Mouse (Mus musculus) liver, embryonic 15.5 days (tissue): ENCODE data around the gene Gm10644. TPM values are rescaled to one million over a fixed set of nuclear protein-coding genes. Genes with fewer than 3 reads are reported as not detected.

ENCODE experiments used
- ATAC-seq: fragments of 200-750 bp; cut with Nextera tagmentation; 2 replicates; pipeline ENCODE4 v1.8.0; 2017; ENCODE audit warnings: moderate number of reproducible peaks, mild to moderate bottlenecking, moderate library complexity; ENCODE audit not compliant: insufficient read depth
- H3K27ac ChIP-seq: fragments of 300-500 bp; sonication (generic); replicated peaks from 2 replicates; pipeline ENCODE4 v1.5.1; 2015; ENCODE audit warnings: mild to moderate bottlenecking, inconsistent platforms
- H3K27me3 ChIP-seq: fragments of 300-500 bp; sonication (generic); 2 replicates; pipeline ENCODE4 v1.6.1; 2015; ENCODE audit warnings: mild to moderate bottlenecking, inconsistent platforms
- H3K36me3 ChIP-seq: fragments of 300-500 bp; sonication (generic); replicated peaks from 2 replicates; pipeline ENCODE4 v1.6.1; 2015; ENCODE audit warnings: moderate library complexity, mild to moderate bottlenecking, inconsistent platforms
- H3K4me1 ChIP-seq: fragments of 300-500 bp; sonication (generic); replicated peaks from 2 replicates; pipeline ENCODE4 v1.6.1; 2015; ENCODE audit warnings: inconsistent platforms
- H3K4me2 ChIP-seq: fragments of 300-500 bp; sonication (generic); 2 replicates; pipeline ENCODE4 v1.6.1; 2015; ENCODE audit warnings: moderate library complexity, mild to moderate bottlenecking, inconsistent platforms
- H3K4me3 ChIP-seq: fragments of 300-500 bp; sonication (generic); replicated peaks from 2 replicates; pipeline ENCODE4 v1.5.1; 2015; ENCODE audit warnings: mild to moderate bottlenecking, inconsistent platforms
- H3K9ac ChIP-seq: fragments of 300-500 bp; sonication (generic); 2 replicates; pipeline ENCODE4 v1.6.1; 2015; ENCODE audit warnings: moderate library complexity, mild to moderate bottlenecking, inconsistent platforms
- H3K9me3 ChIP-seq: fragments of 300-500 bp; sonication (generic); replicated peaks from 2 replicates; pipeline ENCODE4 v1.6.1; 2016; ENCODE audit warnings: inconsistent platforms
- WGBS: fragments of 180-500 bp; shearing (Covaris S2); methylation state at CpG from one replicate; pipeline ENCODE4 v1.1.7; 2015; ENCODE audit warnings: mixed read lengths; ENCODE audit not compliant: insufficient replicate concordance; 5-methylcytosine and 5-hydroxymethylcytosine counted together
- polyA plus RNA-seq: library from polyadenylated mRNA; unstranded; fragments of >200 nt; fragmentation: Nextera tagmentation; extraction: Ambion mirVana; gene quantifications from 2 replicates; pipeline ENCODE4 v1.2.1, GENCODE M21; 2015

Gm10644 gene
- 0.39 and 0.47 TPM in 2 replicates for polyA plus RNA-seq

GRCm38 (mm10) chr8:83955106-83955957, at the start of gene Gm10644, which contains the start of gene Asf1b:
Gm10644 (minus strand) TSS chr8:83955205.
Asf1b (plus strand) TSS chr8:83955507.
- Histone ChIP-seq H3K27me3 (no peaks in the 10 kb centered on the region), H3K4me2 (peak within 1 kb of the TSS; percentile 86), H3K9ac (peak within 1 kb of the TSS; percentile 85), H3K4me1 (peaks cover 31% of the 10 kb centered on the region), H3K9me3 (no peaks in the 10 kb centered on the region), H3K27ac (peak within 1 kb of the TSS; percentile 82), H3K4me3 (peak within 1 kb of the TSS; percentile 85), H3K36me3 (peaks cover 22% of the 10 kb centered on the region)
- under 1% methylated on average over 75 of the region's 75 CpGs for WGBS
- ATAC-seq, result peak; percentile 98

- peaks cover 4% of the 10 kb centered on the region for H3K27me3 ChIP-seq
- H3K4me3 ChIP-seq, result peak overlapping the region; percentile 66
- peak overlapping the region; percentile 63 for H3K9ac ChIP-seq
- peak; percentile 82 for ATAC-seq
- peaks cover 49% of the 10 kb centered on the region for H3K4me1 ChIP-seq
- H3K27ac ChIP-seq, result peak overlapping the region; percentile 78
- WGBS, result under 1% methylated on average over 30 of the region's 30 CpGs
- H3K4me2 ChIP-seq, result peak overlapping the region; percentile 96
- peaks cover 34% of the 10 kb centered on the region for H3K36me3 ChIP-seq
- H3K9me3 ChIP-seq, result no peaks in the 10 kb centered on the region
Observed at GRCm38 (mm10) chr8:84004533-84005201, 49.7 kb upstream of the Gm10644 start.

GRCm38 (mm10) chr8:84003612-84004246, 48.7 kb upstream of the Gm10644 start:
- Histone ChIP-seq H3K4me3 (peak overlapping the region; percentile 66; the same call in 1 of the 2 replicates), H3K4me1 (peaks cover 58% of the 10 kb centered on the region)

GRCm38 (mm10) chr8:84002957-84003611, 48.1 kb upstream of the Gm10644 start:
- no peak overlapping the region for H3K27ac ChIP-seq
- H3K4me3 ChIP-seq, result no peak overlapping the region
- peaks cover 64% of the 10 kb centered on the region for H3K4me1 ChIP-seq
- ATAC-seq, result peak; percentile 8; the same call in 1 of the 2 replicates
- H3K9me3 ChIP-seq, result no peaks in the 10 kb centered on the region
- H3K9ac ChIP-seq, result no peak overlapping the region
- 63% methylated on average over 12 of the region's 12 CpGs for WGBS
- 0 out of 2 replicates have a peak overlapping the region, but pooled peaks have one; percentile 11 for H3K4me2 ChIP-seq
- H3K36me3 ChIP-seq, result peaks cover 42% of the 10 kb centered on the region
- no peaks in the 10 kb centered on the region for H3K27me3 ChIP-seq

More at GRCm38 (mm10) chr8:84003612-84004246, 48.7 kb upstream of the Gm10644 start:
- Histone ChIP-seq H3K27ac (peak overlapping the region; percentile 78), H3K36me3 (peaks cover 42% of the 10 kb centered on the region), H3K4me2 (peak overlapping the region; percentile 96), H3K27me3 (no peaks in the 10 kb centered on the region), H3K9me3 (no peaks in the 10 kb centered on the region), H3K9ac (peak overlapping the region; percentile 63; the same call in 1 of the 2 replicates)
- no peak for ATAC-seq
- 69% methylated on average over 6 of the region's 6 CpGs for WGBS

GRCm38 (mm10) chr8:84001281-84002000, 46.4 kb upstream of the Gm10644 start, which contains the start of gene 1700067K01Rik:
1700067K01Rik (plus strand) TSS chr8:84001502.
- H3K4me1 ChIP-seq, result peaks cover 67% of the 10 kb centered on the region
- no peak within 1 kb of the TSS for H3K4me2 ChIP-seq
- no peak within 1 kb of the TSS for H3K9ac ChIP-seq

GRCm38 (mm10) chr8:83999825-84000224, 44.8 kb upstream of the Gm10644 start:
- 89% methylated on average over 2 of the region's 2 CpGs for WGBS
- no peaks in the 10 kb centered on the region for H3K27me3 ChIP-seq
- no peak overlapping the region for H3K27ac ChIP-seq
- no peaks in the 10 kb centered on the region for H3K9me3 ChIP-seq
- H3K9ac ChIP-seq, result peak overlapping the region; percentile 12; the same call in 1 of the 2 replicates
- peak overlapping the region; percentile 83 for H3K4me3 ChIP-seq
- peaks cover 71% of the 10 kb centered on the region for H3K4me1 ChIP-seq
- ATAC-seq, result no peak
- peaks cover 45% of the 10 kb centered on the region for H3K36me3 ChIP-seq
- peak overlapping the region; percentile 99 for H3K4me2 ChIP-seq

More at GRCm38 (mm10) chr8:84001281-84002000, 46.4 kb upstream of the Gm10644 start, which contains the start of gene 1700067K01Rik:
- no peak for ATAC-seq
- Histone ChIP-seq H3K9me3 (no peaks in the 10 kb centered on the region), H3K27me3 (no peaks in the 10 kb centered on the region), H3K27ac (no peak within 1 kb of the TSS), H3K4me3 (no peak within 1 kb of the TSS), H3K36me3 (peaks cover 42% of the 10 kb centered on the region)
- 79% methylated on average over 61 of the region's 61 CpGs for WGBS

- Histone ChIP-seq H3K4me2 (peak overlapping the region; percentile 99), H3K4me3 (peak overlapping the region; percentile 83), H3K27ac (0 out of 2 replicates have a peak overlapping the region, but pooled peaks have one; percentile 83), H3K9ac (peak overlapping the region; percentile 81), H3K9me3 (no peaks in the 10 kb centered on the region), H3K4me1 (peaks cover 69% of the 10 kb centered on the region), H3K27me3 (no peaks in the 10 kb centered on the region), H3K36me3 (peaks cover 47% of the 10 kb centered on the region)
- ATAC-seq, result no peak
- WGBS, result 72% methylated on average over 16 of the region's 16 CpGs
Observed at GRCm38 (mm10) chr8:83999057-83999705, 44.2 kb upstream of the Gm10644 start.

GRCm38 (mm10) chr8:83998231-83999056, 43.4 kb upstream of the Gm10644 start:
- WGBS, result 2% methylated on average over 86 of the region's 92 CpGs
- H3K27ac ChIP-seq, result peak overlapping the region; percentile 83
- H3K4me1 ChIP-seq, result peaks cover 71% of the 10 kb centered on the region
- H3K4me3 ChIP-seq, result peak overlapping the region; percentile 83
- H3K27me3 ChIP-seq, result no peaks in the 10 kb centered on the region
- peaks cover 48% of the 10 kb centered on the region for H3K36me3 ChIP-seq
- ATAC-seq, result no peak
- H3K4me2 ChIP-seq, result peak overlapping the region; percentile 99
- no peaks in the 10 kb centered on the region for H3K9me3 ChIP-seq
- H3K9ac ChIP-seq, result peak overlapping the region; percentile 81
